Mouse (Mus musculus): ENCODE measurements at regions not wholly inside any gene's neighbourhood (a gene's known extent, or its start where the extent isn't known, plus 50 kb on each side); places are given as distances from the start of the nearest gene placed in this dataset.

- TF ChIP-seq CTCF (IDR thresholded peaks at IDR 0.05; ENCODE audit: insufficient read depth, low read depth, low read length) (no peak), POLR2A (IDR thresholded peaks at IDR 0.05; ENCODE audit: insufficient read depth, low read depth, low read length) (no peak)
Observed at GRCm38 (mm10) chr5:118407973-118408372, 152.5 kb upstream of the Med13l start.
